Comparison of ENCODE assay signal across 8 mouse cellular contexts in the genomic region with DNA sequence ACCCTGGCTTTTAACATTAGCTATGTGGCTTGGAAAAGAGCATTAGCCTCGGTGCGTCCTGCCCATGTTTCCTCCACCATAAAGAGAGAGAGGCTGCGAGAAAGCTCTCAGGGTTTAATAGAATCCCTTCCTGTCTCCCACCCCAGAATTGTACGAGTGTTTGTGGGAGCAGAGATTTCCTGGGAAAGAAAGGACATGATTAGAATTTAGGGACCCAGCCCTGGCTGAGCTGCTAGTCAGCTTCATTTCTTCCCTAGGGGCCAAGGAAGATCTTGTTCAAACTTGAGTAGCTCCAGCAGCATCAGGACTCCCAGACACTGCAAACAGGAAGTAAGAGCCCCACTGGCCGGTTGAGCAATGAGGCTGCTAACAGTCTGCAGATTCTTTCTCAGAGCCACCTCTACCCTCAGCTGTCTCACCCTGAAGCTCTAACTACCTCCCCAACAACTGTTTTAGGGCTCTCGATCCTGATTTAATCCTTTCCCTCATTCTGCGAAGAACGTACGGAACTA. TPM values are rescaled to one million over a fixed set of nuclear protein-coding genes. Genes with fewer than 3 reads are reported as not detected.
A peak's percentile ranks its signal among the peaks of the same experiment; 100 is the strongest.
DNase-seq lines count a peak whose midpoint lies in the region; ATAC-seq and TF ChIP-seq lines count a peak whose summit lies in the region.

No protein-coding gene starts in this region.

- TF ChIP-seq POLR2A in liver, adult 2 months (IDR thresholded peaks at IDR 0.05; ENCODE audit: extremely low read depth, insufficient read depth, low read length) = no peak
- TF ChIP-seq POLR2A in small intestine, adult 2 months (IDR thresholded peaks at IDR 0.05; ENCODE audit: low read depth, low read length) = no peak

- H3K4me1 ChIP-seq in intestine, embryonic 15.5 days (replicated peaks) = no peaks in the 10 kb centered on the region
- no peaks in the 10 kb centered on the region for H3K4me1 ChIP-seq in intestine, postnatal 0 days (replicated peaks; ENCODE audit: control insufficient read depth, insufficient read depth, low read length)
- peaks cover 10% of the 10 kb centered on the region; the same call in 1 of the 2 replicates for H3K4me1 ChIP-seq in embryonic facial prominence, embryonic 15.5 days
- H3K4me1 ChIP-seq in liver, adult 2 months (ENCODE audit: control insufficient read depth, insufficient read depth, low read length) = no peaks in the 10 kb centered on the region
- H3K4me1 ChIP-seq in small intestine, adult 2 months (ENCODE audit: control insufficient read depth, insufficient read depth, insufficient read length, low read length) = no peaks in the 10 kb centered on the region
- no peaks in the 10 kb centered on the region for H3K4me1 ChIP-seq in midbrain, embryonic 11.5 days (ENCODE audit: control insufficient read depth, insufficient read depth, low read length)

- 0 out of 2 replicates have a peak overlapping the region, but pooled peaks have one; percentile 1 for H3K27ac ChIP-seq in intestine, embryonic 15.5 days
- no peak overlapping the region for H3K27ac ChIP-seq in intestine, postnatal 0 days (ENCODE audit: low read depth, low read length)
- peak overlapping the region; percentile 70 for H3K27ac ChIP-seq in embryonic facial prominence, embryonic 15.5 days (replicated peaks)
- H3K27ac ChIP-seq in liver, adult 2 months (replicated peaks; ENCODE audit: insufficient read depth, low read depth, low read length) = 0 out of 2 replicates have a peak overlapping the region, but pooled peaks have one; percentile 28
- H3K27ac ChIP-seq in small intestine, adult 2 months (ENCODE audit: insufficient read depth, low read depth, low read length) = peak overlapping the region; percentile 62
- no peak overlapping the region for H3K27ac ChIP-seq in midbrain, embryonic 11.5 days (ENCODE audit: low read depth, low read length)

- H3K4me3 ChIP-seq in intestine, embryonic 15.5 days (replicated peaks) = no peak overlapping the region
- H3K4me3 ChIP-seq in intestine, postnatal 0 days (ENCODE audit: low read depth, low read length) = no peak overlapping the region
- H3K4me3 ChIP-seq in embryonic facial prominence, embryonic 15.5 days (replicated peaks) = no peak overlapping the region
- H3K4me3 ChIP-seq in liver, adult 2 months (ENCODE audit: insufficient read depth, low read depth, low read length) = no peak overlapping the region
- H3K4me3 ChIP-seq in small intestine, adult 2 months (ENCODE audit: low read depth, low read length) = peak overlapping the region; percentile 26; the same call in 1 of the 2 replicates
- no peak overlapping the region for H3K4me3 ChIP-seq in midbrain, embryonic 11.5 days (ENCODE audit: low read depth, low read length)

- no peaks in the 10 kb centered on the region for H3K36me3 ChIP-seq in intestine, embryonic 15.5 days
- H3K36me3 ChIP-seq in intestine, postnatal 0 days (ENCODE audit: control insufficient read depth, insufficient read depth) = no peaks in the 10 kb centered on the region
- H3K36me3 ChIP-seq in embryonic facial prominence, embryonic 15.5 days = no peaks in the 10 kb centered on the region
- no peaks in the 10 kb centered on the region for H3K36me3 ChIP-seq in liver, adult 2 months (ENCODE audit: control insufficient read depth, insufficient read depth, low read length)
- no peaks in the 10 kb centered on the region for H3K36me3 ChIP-seq in small intestine, adult 2 months (ENCODE audit: control insufficient read depth, insufficient read depth, low read length)
- H3K36me3 ChIP-seq in midbrain, embryonic 11.5 days (ENCODE audit: control insufficient read depth, insufficient read depth, low read length) = no peaks in the 10 kb centered on the region

- WGBS in intestine, embryonic 15.5 days = 58% methylated on average over 9 of the region's 9 CpGs
- WGBS in intestine, postnatal 0 days = 67% methylated on average over 9 of the region's 9 CpGs
- 45% methylated on average over 9 of the region's 9 CpGs for WGBS in embryonic facial prominence, embryonic 15.5 days
- WGBS in liver, adult 2 months = 66% methylated on average over 9 of the region's 9 CpGs
- 63% methylated on average over 9 of the region's 9 CpGs for WGBS in small intestine, adult 2 months
- WGBS in midbrain, embryonic 11.5 days = 79% methylated on average over 9 of the region's 9 CpGs

- H3K79me2 ChIP-seq in liver, adult 2 months (ENCODE audit: control insufficient read depth, insufficient read depth, low read length) = no peaks in the 10 kb centered on the region

- ATAC-seq in intestine, embryonic 15.5 days = no peak
- no peak for ATAC-seq in intestine, postnatal 0 days
- ATAC-seq in embryonic facial prominence, embryonic 15.5 days (ENCODE audit: insufficient number of reproducible peaks, low FRiP score, low TSS enrichment, low read depth) = no peak
- ATAC-seq in midbrain, embryonic 11.5 days (ENCODE audit: low FRiP score) = no peak

- H3K4me2 ChIP-seq in intestine, embryonic 15.5 days (replicated peaks) = no peak overlapping the region
- H3K4me2 ChIP-seq in intestine, postnatal 0 days (replicated peaks; ENCODE audit: low read depth) = no peak overlapping the region
- H3K4me2 ChIP-seq in embryonic facial prominence, embryonic 15.5 days (replicated peaks) = no peak overlapping the region
- no peak overlapping the region for H3K4me2 ChIP-seq in midbrain, embryonic 11.5 days

- H3K9ac ChIP-seq in intestine, embryonic 15.5 days = no peak overlapping the region
- H3K9ac ChIP-seq in intestine, postnatal 0 days (ENCODE audit: low read depth, low read length) = no peak overlapping the region
- H3K9ac ChIP-seq in embryonic facial prominence, embryonic 15.5 days = no peak overlapping the region
- H3K9ac ChIP-seq in liver, adult 2 months (ENCODE audit: low read depth, low read length) = no peak overlapping the region
- no peak overlapping the region for H3K9ac ChIP-seq in midbrain, embryonic 11.5 days (ENCODE audit: low read length)

- TF ChIP-seq CTCF in intestine, postnatal 0 days (IDR thresholded peaks at IDR 0.05; ENCODE audit: low read depth) = no peak
- TF ChIP-seq CTCF in liver, adult 2 months (IDR thresholded peaks at IDR 0.05; ENCODE audit: low read depth, low read length) = no peak
- no peak for TF ChIP-seq CTCF in small intestine, adult 2 months (IDR thresholded peaks at IDR 0.05; ENCODE audit: extremely low read depth, insufficient read length, insufficient replicate concordance, low read depth, low read length)

- H3K27me3 ChIP-seq in intestine, embryonic 15.5 days (replicated peaks) = no peaks in the 10 kb centered on the region
- no peaks in the 10 kb centered on the region for H3K27me3 ChIP-seq in intestine, postnatal 0 days (replicated peaks; ENCODE audit: control insufficient read depth, insufficient read depth, low read length)
- H3K27me3 ChIP-seq in embryonic facial prominence, embryonic 15.5 days = no peaks in the 10 kb centered on the region
- H3K27me3 ChIP-seq in liver, adult 2 months (ENCODE audit: control insufficient read depth, insufficient read depth, low read length) = peaks cover 2% of the 10 kb centered on the region; the same call in 1 of the 2 replicates
- no peaks in the 10 kb centered on the region for H3K27me3 ChIP-seq in small intestine, adult 2 months (ENCODE audit: control insufficient read depth, insufficient read depth, low read length)
- no peaks in the 10 kb centered on the region for H3K27me3 ChIP-seq in midbrain, embryonic 11.5 days (ENCODE audit: control insufficient read depth, insufficient read depth, low read length)

- no peaks in the 10 kb centered on the region for H3K9me3 ChIP-seq in intestine, embryonic 15.5 days
- H3K9me3 ChIP-seq in intestine, postnatal 0 days (ENCODE audit: control insufficient read depth) = no peaks in the 10 kb centered on the region
- H3K9me3 ChIP-seq in embryonic facial prominence, embryonic 15.5 days (replicated peaks) = no peaks in the 10 kb centered on the region
- no peaks in the 10 kb centered on the region for H3K9me3 ChIP-seq in midbrain, embryonic 11.5 days (ENCODE audit: control insufficient read depth, low read length)

- DNase-seq in liver, adult 2 months (ENCODE audit: extremely low read depth, low read depth, low spot score) = peak; percentile 19
- DNase-seq in cerebellum, adult 18-20 months = no peak
- DNase-seq in midbrain, embryonic 11.5 days (ENCODE audit: low spot score, missing footprints) = no peak
- DNase-seq in embryo, embryonic 9.5 days (ENCODE audit: extremely low spot score) = no peak

RNA-seq across cellular contexts. Expression of a gene that starts 9.2 kb away (rescaled TPM):
- 2.5 and 2.9 TPM in 2 replicates for polyA plus RNA-seq in intestine, embryonic 15.5 days (2015; fragmentation: Nextera tagmentation; extraction: Ambion mirVana)
- polyA plus RNA-seq in intestine, postnatal 0 days (2015; fragmentation: Nextera tagmentation; extraction: Ambion mirVana) = 2.7 and 3.8 TPM in 2 replicates
- polyA plus RNA-seq in embryonic facial prominence, embryonic 15.5 days (2015; fragmentation: Nextera tagmentation; extraction: Ambion mirVana) = 4.5 TPM in 2 replicates
- total RNA-seq in liver, adult 2 months (2014; rRNA removed) = 1.2 and 2.1 TPM in 2 replicates
- 0.19 and 0.57 TPM in 2 replicates for polyA plus RNA-seq in liver, adult 2 months (2012; rRNA removed)
- 3.1 and 3.8 TPM in 2 replicates for polyA plus RNA-seq in small intestine, adult 2 months (2012; rRNA removed)
- polyA plus RNA-seq in midbrain, embryonic 11.5 days (2014; fragmentation: Nextera tagmentation; extraction: Ambion mirVana) = 0.22 and 0.40 TPM in 2 replicates

RNA-seq across cellular contexts. Expression of a gene that starts 51.7 kb away (rescaled TPM):
- polyA plus RNA-seq in intestine, embryonic 15.5 days (2015; fragmentation: Nextera tagmentation; extraction: Ambion mirVana) = 37.1 and 42.3 TPM in 2 replicates
- 27.6 and 37.7 TPM in 2 replicates for polyA plus RNA-seq in intestine, postnatal 0 days (2015; fragmentation: Nextera tagmentation; extraction: Ambion mirVana)
- polyA plus RNA-seq in embryonic facial prominence, embryonic 15.5 days (2015; fragmentation: Nextera tagmentation; extraction: Ambion mirVana) = 54.3 and 56.3 TPM in 2 replicates
- 7.9 and 9.9 TPM in 2 replicates for total RNA-seq in liver, adult 2 months (2014; rRNA removed)
- polyA plus RNA-seq in liver, adult 2 months (2012; rRNA removed) = 5.0 and 7.9 TPM in 2 replicates
- 8.1 and 12.0 TPM in 2 replicates for polyA plus RNA-seq in small intestine, adult 2 months (2012; rRNA removed)
- polyA plus RNA-seq in midbrain, embryonic 11.5 days (2014; fragmentation: Nextera tagmentation; extraction: Ambion mirVana) = 35.9 and 39.5 TPM in 2 replicates

Comparison
In these comparisons a context has a peak if more than half of its experiments do, and no peak if none do; other contexts are left out.
1. H3K27ac ChIP-seq: peak in intestine, embryonic 15.5 days (single experiment), embryonic facial prominence, embryonic 15.5 days (single experiment), liver, adult 2 months (single experiment) and small intestine, adult 2 months (single experiment); none in intestine, postnatal 0 days (single experiment) and midbrain, embryonic 11.5 days (single experiment).